ENCODE assay signal across 9 mouse cellular contexts in the genomic region with DNA sequence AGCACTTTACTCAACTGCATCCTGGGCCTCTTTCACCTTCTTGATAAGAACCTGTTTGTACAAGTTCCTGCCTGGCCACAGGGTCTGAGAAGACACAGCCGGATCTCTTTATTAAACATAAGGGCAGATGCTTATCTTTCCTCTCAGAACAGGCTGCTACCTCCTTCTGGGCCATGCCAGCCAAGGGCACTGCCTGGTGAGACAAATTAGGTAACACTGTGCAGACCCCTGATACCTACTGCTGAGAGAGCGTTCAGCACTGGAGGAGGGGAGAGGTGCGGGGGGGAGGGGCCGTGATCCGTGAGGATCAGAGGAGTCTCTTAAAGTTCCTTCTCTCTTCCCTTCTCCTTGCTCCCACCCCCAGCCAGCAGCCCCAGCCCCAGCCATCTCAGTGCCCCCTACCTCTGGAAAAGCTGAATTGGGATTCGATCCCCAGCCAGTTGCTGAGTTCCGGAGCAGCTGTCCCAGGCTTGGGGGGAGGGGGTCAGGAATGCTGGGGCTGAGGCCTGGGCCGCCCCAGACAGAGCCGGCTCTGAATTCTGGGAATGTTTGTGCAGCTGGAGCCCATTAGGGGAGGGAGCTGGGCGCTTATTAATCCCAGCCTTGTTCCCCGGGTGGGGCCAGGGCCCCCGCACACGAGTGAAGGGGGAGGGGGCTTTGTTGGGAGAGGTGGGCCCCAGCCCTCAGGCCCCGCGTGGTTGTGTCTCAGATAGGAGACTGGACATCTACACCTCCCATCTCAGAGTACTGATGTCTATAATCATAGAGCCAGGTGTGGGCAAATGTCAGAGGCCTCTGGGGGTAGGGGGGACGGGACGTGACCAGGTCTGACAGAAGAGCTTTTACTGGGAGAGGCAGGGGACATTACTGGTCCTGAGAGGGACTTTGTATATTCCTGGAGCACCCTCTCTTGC. TPM values are rescaled to one million over a fixed set of nuclear protein-coding genes. Genes with fewer than 3 reads are reported as not detected.
DNase-seq lines count a peak whose midpoint lies in the region; ATAC-seq and TF ChIP-seq lines count a peak whose summit lies in the region.
"Had no signal": no experiment of that assay in that cellular context is flagged by ENCODE, and none has a peak within 500 bp of the region (broad histone marks: within the 10 kb centered on the region; RNA-seq: fewer than 3 reads in every experiment).

No protein-coding gene starts in this region.

- 0 out of 2 replicates have a peak overlapping the region, but pooled peaks have one; percentile 17 for H3K27ac ChIP-seq in forebrain, embryonic 14.5 days (ENCODE audit: low read depth, low read length)
- peak overlapping the region; percentile 89 for H3K27ac ChIP-seq in intestine, embryonic 14.5 days (ENCODE audit: low read depth)
- peak overlapping the region; percentile 94 for H3K27ac ChIP-seq in lung, embryonic 16.5 days (ENCODE audit: low read length)
- H3K27ac ChIP-seq in thymus, adult 2 months (ENCODE audit: control insufficient read depth, insufficient read depth, low read length) = no peak overlapping the region

- WGBS in forebrain, embryonic 14.5 days = 6% methylated on average over 17 of the region's 17 CpGs
- 3% methylated on average over 17 of the region's 17 CpGs for WGBS in intestine, embryonic 14.5 days
- 5% methylated on average over 17 of the region's 17 CpGs for WGBS in lung, embryonic 16.5 days
- 73% methylated on average over 17 of the region's 17 CpGs for WGBS in thymus, adult 2 months

- no peaks in the 10 kb centered on the region for H3K27me3 ChIP-seq in forebrain, embryonic 14.5 days (replicated peaks; ENCODE audit: control insufficient read depth, insufficient read depth, low read length)
- H3K27me3 ChIP-seq in intestine, embryonic 14.5 days (replicated peaks; ENCODE audit: control insufficient read depth, insufficient read depth, low read length) = no peaks in the 10 kb centered on the region
- no peaks in the 10 kb centered on the region for H3K27me3 ChIP-seq in lung, embryonic 16.5 days (ENCODE audit: control insufficient read depth, insufficient read depth, low read depth, low read length)
- H3K27me3 ChIP-seq in thymus, adult 2 months (ENCODE audit: control insufficient read depth, insufficient read depth, low read length) = no peaks in the 10 kb centered on the region

- TF ChIP-seq CTCF in thymus, adult 2 months (IDR thresholded peaks at IDR 0.05; ENCODE audit: borderline replicate concordance, control insufficient read depth, extremely low read depth, insufficient read depth, low read length, poor library complexity) = no peak

- H3K4me2 ChIP-seq in forebrain, embryonic 14.5 days (ENCODE audit: low read length) = peak overlapping the region; percentile 18; the same call in 1 of the 2 replicates
- peak overlapping the region; percentile 43 for H3K4me2 ChIP-seq in intestine, embryonic 14.5 days (ENCODE audit: low read length)
- peak overlapping the region; percentile 49 for H3K4me2 ChIP-seq in lung, embryonic 16.5 days (ENCODE audit: low read depth, low read length)

- TF ChIP-seq POLR2A in thymus, adult 2 months (IDR thresholded peaks at IDR 0.05; ENCODE audit: control insufficient read depth, extremely low read depth, insufficient read depth, low read length, poor library complexity) = no peak

- H3K4me3 ChIP-seq in forebrain, embryonic 14.5 days (ENCODE audit: low read depth, low read length) = no peak overlapping the region
- H3K4me3 ChIP-seq in intestine, embryonic 14.5 days (ENCODE audit: low read depth, low read length) = peak overlapping the region; percentile 12; the same call in 1 of the 2 replicates
- peak overlapping the region; percentile 30 for H3K4me3 ChIP-seq in lung, embryonic 16.5 days (ENCODE audit: low read length)
- no peak overlapping the region for H3K4me3 ChIP-seq in thymus, adult 2 months (ENCODE audit: control insufficient read depth, insufficient read depth, low read length)

- peaks cover 12% of the 10 kb centered on the region for H3K4me1 ChIP-seq in forebrain, embryonic 14.5 days (ENCODE audit: control insufficient read depth, insufficient read depth, low read length)
- H3K4me1 ChIP-seq in intestine, embryonic 14.5 days (replicated peaks; ENCODE audit: control insufficient read depth, insufficient read depth, low read length) = peaks cover 22% of the 10 kb centered on the region
- H3K4me1 ChIP-seq in lung, embryonic 16.5 days (replicated peaks; ENCODE audit: control insufficient read depth, insufficient read depth, low read length) = peaks cover 23% of the 10 kb centered on the region
- H3K4me1 ChIP-seq in thymus, adult 2 months (replicated peaks; ENCODE audit: control insufficient read depth, insufficient read depth, low read length) = no peaks in the 10 kb centered on the region

- peak; percentile 37 for DNase-seq in left cerebral cortex, postnatal 4 days
- no peak for DNase-seq in left cerebral cortex, adult 8-10 months (ENCODE audit: low spot score in 2 of 2)
- peak; percentile 50 for DNase-seq in forebrain, embryonic 14.5 days (ENCODE audit: low spot score)
- DNase-seq in intestine, embryonic 14.5 days (ENCODE audit: low spot score) = peak; percentile 77
- peak; percentile 70 for DNase-seq in testis, postnatal 10 days (ENCODE audit: low spot score)
- no peak for DNase-seq in cerebellum, postnatal 36 days
- no peak for DNase-seq in thymus, adult 2 months

- ATAC-seq in forebrain, embryonic 14.5 days = peak; percentile 52; the same call in 1 of the 2 replicates
- peak; percentile 90 for ATAC-seq in intestine, embryonic 14.5 days (replicated peaks; ENCODE audit: low FRiP score, low TSS enrichment, low read depth)
- peak; percentile 94 for ATAC-seq in lung, embryonic 16.5 days (ENCODE audit: low read depth)

- no peaks in the 10 kb centered on the region for H3K9me3 ChIP-seq in forebrain, embryonic 14.5 days (replicated peaks; ENCODE audit: control insufficient read depth, low read length)
- peaks cover 5% of the 10 kb centered on the region for H3K9me3 ChIP-seq in intestine, embryonic 14.5 days (ENCODE audit: control insufficient read depth, low read length)
- peaks cover 4% of the 10 kb centered on the region; the same call in 1 of the 2 replicates for H3K9me3 ChIP-seq in lung, embryonic 16.5 days (ENCODE audit: control insufficient read depth, low read length)

- H3K36me3 ChIP-seq in forebrain, embryonic 14.5 days (ENCODE audit: control insufficient read depth, insufficient read depth, low read length) = no peaks in the 10 kb centered on the region
- no peaks in the 10 kb centered on the region for H3K36me3 ChIP-seq in intestine, embryonic 14.5 days (ENCODE audit: control insufficient read depth, insufficient read depth, low read length)
- no peaks in the 10 kb centered on the region for H3K36me3 ChIP-seq in lung, embryonic 16.5 days (ENCODE audit: control insufficient read depth, insufficient read depth, low read length)
- no peaks in the 10 kb centered on the region for H3K36me3 ChIP-seq in thymus, adult 2 months (ENCODE audit: control insufficient read depth, insufficient read depth, low read length)
- H3K36me3 ChIP-seq: G1E had no signal

- H3K9ac ChIP-seq in forebrain, embryonic 14.5 days (ENCODE audit: low read length) = peak overlapping the region; percentile 29; the same call in 1 of the 2 replicates
- peak overlapping the region; percentile 30 for H3K9ac ChIP-seq in intestine, embryonic 14.5 days (ENCODE audit: low read length)
- H3K9ac ChIP-seq in lung, embryonic 16.5 days (ENCODE audit: low read length) = peak overlapping the region; percentile 44

- intact Hi-C loops in left cerebral cortex, postnatal 4 days (cut with DNase I) = no loop called here

RNA-seq across cellular contexts. Expression of a gene that starts 19.9 kb away (rescaled TPM):
- 1 to 10 TPM; 6.8 to 7.4 TPM for total RNA-seq in left cerebral cortex, postnatal 4 days (2021)
- 10 to 100 TPM in 1 of 4 experiments, 1 to 10 TPM in 3; 7.4 to 10.5 (median 9.6) TPM for total RNA-seq in left cerebral cortex, adult 8-10 months (2022)
- polyA plus RNA-seq in forebrain, embryonic 14.5 days (2014; fragmentation: Nextera tagmentation; extraction: Ambion mirVana) = 18.6 and 19.2 TPM in 2 replicates
- polyA plus RNA-seq in intestine, embryonic 14.5 days (2014; fragmentation: Nextera tagmentation; extraction: Ambion mirVana) = 20.4 and 21.9 TPM in 2 replicates
- 25.9 and 27.8 TPM in 2 replicates for polyA plus RNA-seq in lung, embryonic 16.5 days (2015; fragmentation: Nextera tagmentation; extraction: Ambion mirVana)
- 7.2 and 10.2 TPM in 2 replicates for polyA plus RNA-seq in thymus, adult 2 months (2012; rRNA removed)
- total RNA-seq: G1E had no signal
- polyA plus RNA-seq: G1E had no signal

RNA-seq across cellular contexts. Expression of a gene that starts 39.4 kb away (rescaled TPM):
- not detected for total RNA-seq in left cerebral cortex, postnatal 4 days (2021)
- not detected for total RNA-seq in left cerebral cortex, adult 8-10 months (2022)
- 0.09 and 0.14 TPM in 2 replicates for polyA plus RNA-seq in forebrain, embryonic 14.5 days (2014; fragmentation: Nextera tagmentation; extraction: Ambion mirVana)
- 0.31 and 1.3 TPM in 2 replicates for polyA plus RNA-seq in intestine, embryonic 14.5 days (2014; fragmentation: Nextera tagmentation; extraction: Ambion mirVana)
- 0.16 and 0.19 TPM in 2 replicates for polyA plus RNA-seq in lung, embryonic 16.5 days (2015; fragmentation: Nextera tagmentation; extraction: Ambion mirVana)
- polyA plus RNA-seq in thymus, adult 2 months (2012; rRNA removed) = not detected in 2 replicates
- polyA plus RNA-seq: G1E had no signal

RNA-seq across cellular contexts. Expression of a gene that starts 44.9 kb away (rescaled TPM):
- total RNA-seq in left cerebral cortex, postnatal 4 days (2021) = 1 to 10 TPM; 2.0 to 2.2 TPM
- 1 to 10 TPM; 2.7 to 5.8 (median 4.2) TPM for total RNA-seq in left cerebral cortex, adult 8-10 months (2022)
- 6.8 and 9.8 TPM in 2 replicates for polyA plus RNA-seq in forebrain, embryonic 14.5 days (2014; fragmentation: Nextera tagmentation; extraction: Ambion mirVana)
- 13.5 and 15.7 TPM in 2 replicates for polyA plus RNA-seq in intestine, embryonic 14.5 days (2014; fragmentation: Nextera tagmentation; extraction: Ambion mirVana)
- 18.4 and 23.2 TPM in 2 replicates for polyA plus RNA-seq in lung, embryonic 16.5 days (2015; fragmentation: Nextera tagmentation; extraction: Ambion mirVana)
- 0.71 TPM in 1 of 2 replicates, not detected in the other for polyA plus RNA-seq in thymus, adult 2 months (2012; rRNA removed)
- total RNA-seq: G1E had no signal
- polyA plus RNA-seq: G1E had no signal

Comparison
In these comparisons a context has a peak if more than half of its experiments do, and no peak if none do; other contexts are left out.
1. DNase-seq: peak in left cerebral cortex, postnatal 4 days (single experiment), forebrain, embryonic 14.5 days (single experiment), intestine, embryonic 14.5 days (single experiment) and testis, postnatal 10 days (single experiment); none in left cerebral cortex, adult 8-10 months (0 of 2), cerebellum, postnatal 36 days (0 of 2) and thymus, adult 2 months (single experiment).
2. H3K4me3 ChIP-seq: peak in intestine, embryonic 14.5 days (single experiment) and lung, embryonic 16.5 days (single experiment); none in forebrain, embryonic 14.5 days (single experiment) and thymus, adult 2 months (single experiment).
3. Peak in every context shown above with its lines, with median percentiles within 50 percentile points of each other: ATAC-seq, H3K4me2 ChIP-seq and H3K9ac ChIP-seq.